Mouse (Mus musculus): ENCODE results near the gene Selenov. TPM values are rescaled to one million over a fixed set of nuclear protein-coding genes. Genes with fewer than 3 reads are reported as not detected.
"Not testable (repeated sequence)": the region's sequence is repeated elsewhere in the genome, so short reads cannot be mapped to it uniquely, and the experiment has no call there.

Gene Selenov
- total RNA-seq, 1 experiment from 2014 or later = not detected

DNA sequence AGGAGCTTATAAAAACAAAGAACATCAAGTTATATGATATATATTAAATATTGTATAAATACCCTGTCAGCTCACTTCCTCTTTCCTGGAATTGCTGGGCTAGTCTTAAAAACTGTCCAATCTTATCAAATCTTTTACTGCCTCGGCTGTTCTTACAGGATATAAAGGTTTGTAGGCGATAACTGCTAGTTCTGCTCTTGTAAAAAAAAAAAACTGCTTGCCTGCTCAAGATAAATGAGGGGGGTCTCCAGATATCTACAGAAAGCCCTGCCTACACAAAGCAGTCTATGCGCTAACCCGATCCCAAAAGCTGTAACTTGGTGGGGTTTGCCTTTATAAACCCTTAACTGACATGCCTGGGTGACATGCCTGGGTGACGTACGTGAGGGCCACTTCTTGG, 36.4 kb downstream of the Selenov start:
- no peak for ATAC-seq (replicated peaks in 1 of 2; ENCODE audit: insufficient read depth in 1 of 2, low FRiP score in 2 of 2, low TSS enrichment in 1 of 2, low read depth in 1 of 2, poor library complexity in 2 of 2, severe bottlenecking in 2 of 2)

DNA sequence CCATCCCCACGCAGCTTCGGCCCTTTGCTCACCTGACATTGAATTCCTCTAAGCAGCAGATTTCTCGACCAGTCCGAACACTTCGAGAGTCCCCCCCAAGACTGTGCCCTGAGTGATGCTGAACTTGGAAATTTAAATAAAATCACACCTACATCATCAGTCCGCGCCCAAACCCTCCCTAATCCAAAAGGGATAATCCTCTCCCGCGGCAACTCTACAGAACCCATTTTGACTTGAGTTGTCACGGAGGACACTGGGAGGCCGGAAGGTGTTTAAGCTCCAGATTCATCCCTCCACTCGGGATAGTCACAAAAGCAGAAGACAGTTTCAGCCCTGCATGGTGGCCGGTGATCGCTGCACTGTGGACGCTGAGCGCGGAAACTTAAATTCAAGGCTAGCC, 39.0 kb downstream of the Selenov start:
- no peak for ATAC-seq (replicated peaks in 1 of 2; ENCODE audit: insufficient read depth in 1 of 2, low FRiP score in 2 of 2, low TSS enrichment in 1 of 2, low read depth in 1 of 2, poor library complexity in 2 of 2, severe bottlenecking in 2 of 2)

DNA sequence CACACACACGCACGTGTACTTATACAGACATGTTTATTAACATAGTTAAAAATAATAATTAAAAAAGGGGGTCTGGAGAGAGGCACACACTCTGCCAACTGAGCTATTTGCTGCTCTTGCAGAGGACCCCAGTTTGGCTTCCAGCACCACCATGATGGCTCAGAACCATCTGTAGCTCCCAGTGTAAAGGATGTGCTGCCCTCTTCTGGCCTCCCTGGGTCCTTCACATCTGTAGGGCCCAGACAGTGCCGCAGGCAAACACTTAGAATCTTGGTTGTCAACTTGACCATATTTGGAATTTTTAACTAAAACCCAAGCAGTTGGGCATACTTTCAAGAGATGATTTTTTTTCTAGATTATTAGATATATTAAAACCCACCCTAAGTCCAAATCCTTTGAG, 42.0 kb downstream of the Selenov start:
- no peak for ATAC-seq (replicated peaks in 1 of 2; ENCODE audit: insufficient read depth in 1 of 2, low FRiP score in 2 of 2, low TSS enrichment in 1 of 2, low read depth in 1 of 2, poor library complexity in 2 of 2, severe bottlenecking in 2 of 2)

DNA sequence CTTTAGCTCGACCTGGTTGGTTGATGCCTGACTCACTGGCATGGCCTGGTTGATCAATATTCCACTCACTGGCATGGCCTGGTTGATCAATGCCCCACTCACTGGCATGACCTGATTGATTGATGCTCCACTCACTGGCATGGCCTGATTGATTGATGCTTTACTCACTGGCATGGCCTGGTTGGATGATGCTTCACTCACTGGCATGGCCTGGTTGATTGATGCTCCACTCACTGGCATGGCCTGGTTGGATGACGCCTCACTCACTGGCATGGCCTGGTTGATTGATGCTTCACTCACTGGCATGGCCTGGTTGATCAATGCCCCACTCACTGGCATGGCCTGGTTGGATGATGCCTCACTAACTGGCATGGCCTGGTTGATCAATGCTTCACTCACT, 47.0 kb downstream of the Selenov start:
- not testable (repeated sequence) for ATAC-seq (replicated peaks in 1 of 2; ENCODE audit: insufficient read depth in 1 of 2, low FRiP score in 2 of 2, low TSS enrichment in 1 of 2, low read depth in 1 of 2, poor library complexity in 2 of 2, severe bottlenecking in 2 of 2)

Other genes with a start within 250 kb of the Selenov start
- 110 and 131 TPM in 2 replicates for gene Psmc4, start 241.1 kb downstream of the Selenov start, total RNA-seq (2017)
- not detected in 2 replicates for gene Fcgbp, start 219.9 kb downstream of the Selenov start, total RNA-seq (2017)
- gene 9530053A07Rik, start 161.7 kb downstream of the Selenov start, total RNA-seq (2017) = not detected in 2 replicates
- 162 and 213 TPM in 2 replicates for gene Fbl, start 121.5 kb downstream of the Selenov start, total RNA-seq (2017)
- 4.7 and 6.1 TPM in 2 replicates for gene Dyrk1b, start 111.7 kb downstream of the Selenov start, total RNA-seq (2017)
- gene Eid2, start 23.3 kb downstream of the Selenov start, total RNA-seq (2017) = 6.4 and 8.6 TPM in 2 replicates
- 4.5 and 4.8 TPM in 2 replicates for gene Eid2b, start 13.4 kb downstream of the Selenov start, total RNA-seq (2017)
- gene Dll3, start 11.1 kb upstream of the Selenov start, total RNA-seq (2017) = 0.25 TPM in 1 of 2 replicates, not detected in the other
- gene Timm50, start 20.9 kb upstream of the Selenov start, total RNA-seq (2017) = 27.8 and 42.9 TPM in 2 replicates
- 66.2 and 71.9 TPM in 2 replicates for gene Supt5, start 47.6 kb upstream of the Selenov start, total RNA-seq (2017)
- 943 and 1,083 TPM in 2 replicates for gene Rps16, start 59.5 kb upstream of the Selenov start, total RNA-seq (2017)
- 3.5 and 12.5 TPM in 2 replicates for gene Plekhg2, start 81.4 kb upstream of the Selenov start, total RNA-seq (2017)
- gene Zfp36, start 89.1 kb upstream of the Selenov start, total RNA-seq (2017) = 166 and 198 TPM in 2 replicates
- gene Med29, start 101.5 kb upstream of the Selenov start, total RNA-seq (2017) = 15.8 and 32.4 TPM in 2 replicates
- gene Paf1, start 101.8 kb upstream of the Selenov start, total RNA-seq (2017) = 181 and 184 TPM in 2 replicates
- gene Gmfg, start 146.3 kb upstream of the Selenov start, total RNA-seq (2017) = 584 and 882 TPM in 2 replicates
- 2.2 and 8.7 TPM in 2 replicates for gene Lrfn1, start 160.8 kb upstream of the Selenov start, total RNA-seq (2017)
- not detected in 2 replicates for gene Ifnl2, start 219.3 kb upstream of the Selenov start, total RNA-seq (2017)
- not detected in 2 replicates for gene Ifnl3, start 231.7 kb upstream of the Selenov start, total RNA-seq (2017)
- gene Sycn, start 249.7 kb upstream of the Selenov start, total RNA-seq (2017) = not detected in 2 replicates

Data from hematopoietic stem cell, adult 5-6 weeks (primary cell).